Comparison of ENCODE assay signal across 13 mouse cellular contexts in the genomic region with DNA sequence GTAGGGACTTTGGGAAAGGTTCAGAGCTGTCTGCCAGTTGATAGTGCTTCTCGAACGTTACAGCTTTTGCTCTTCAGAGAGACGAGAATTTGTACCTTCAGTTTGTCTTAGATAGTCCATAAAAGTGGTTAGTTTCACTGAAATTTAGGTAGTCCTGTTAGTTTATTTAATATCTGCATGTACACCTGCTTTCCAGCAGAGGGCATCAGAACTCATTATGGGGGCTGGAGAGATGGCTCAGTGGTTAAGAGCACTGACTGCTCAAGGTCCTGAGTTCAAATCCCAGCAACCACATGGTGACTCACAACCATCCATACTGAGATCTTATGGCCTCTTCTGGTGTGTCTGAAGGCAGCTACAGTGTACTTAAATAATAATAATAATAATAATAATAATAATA. TPM values are rescaled to one million over a fixed set of nuclear protein-coding genes. Genes with fewer than 3 reads are reported as not detected.
DNase-seq lines count a peak whose midpoint lies in the region; ATAC-seq and TF ChIP-seq lines count a peak whose summit lies in the region.
"Had no signal": no experiment of that assay in that cellular context is flagged by ENCODE, and none has a peak within 500 bp of the region (broad histone marks: within the 10 kb centered on the region; RNA-seq: fewer than 3 reads in every experiment).

No protein-coding gene starts in this region.

- peak; percentile 24 for DNase-seq in midbrain, embryonic 14.5 days
- DNase-seq in ES-CJ7 (ENCODE audit: low read depth, low spot score): peak; percentile 63
- DNase-seq in splenic B cell, adult 2 months (ENCODE audit: low read depth, low spot score): peak; percentile 42
- no peak for DNase-seq in left cerebral cortex, adult 8-10 months (ENCODE audit: low spot score in 2 of 2)
- DNase-seq: adrenal gland, adult 8-10 months; heart, postnatal 14 days; kidney, adult 18-20 months; thymus, postnatal 36 days had no signal

- no peaks in the 10 kb centered on the region for H3K27me3 ChIP-seq in intestine, postnatal 0 days (replicated peaks; ENCODE audit: control insufficient read depth, insufficient read depth, low read length)
- no peaks in the 10 kb centered on the region for H3K27me3 ChIP-seq in intestine, embryonic 15.5 days (replicated peaks)
- no peaks in the 10 kb centered on the region for H3K27me3 ChIP-seq in midbrain, embryonic 14.5 days (ENCODE audit: control insufficient read depth, insufficient read depth, low read length)
- H3K27me3 ChIP-seq in midbrain, embryonic 15.5 days (replicated peaks): no peaks in the 10 kb centered on the region
- H3K27me3 ChIP-seq in splenic B cell, adult 2 months (ENCODE audit: control insufficient read depth, insufficient read depth, low read length, poor library complexity, severe bottlenecking): no peaks in the 10 kb centered on the region
- H3K27me3 ChIP-seq: forebrain, embryonic 15.5 days had no signal

- no peak overlapping the region for H3K4me2 ChIP-seq in intestine, postnatal 0 days (replicated peaks; ENCODE audit: low read depth)
- no peak overlapping the region for H3K4me2 ChIP-seq in intestine, embryonic 15.5 days (replicated peaks)
- no peak overlapping the region for H3K4me2 ChIP-seq in midbrain, embryonic 14.5 days (ENCODE audit: low read length)
- no peak overlapping the region for H3K4me2 ChIP-seq in midbrain, embryonic 15.5 days
- H3K4me2 ChIP-seq: forebrain, embryonic 15.5 days had no signal

- H3K27ac ChIP-seq in intestine, postnatal 0 days (ENCODE audit: low read depth, low read length): no peak overlapping the region
- no peak overlapping the region for H3K27ac ChIP-seq in intestine, embryonic 15.5 days
- H3K27ac ChIP-seq in midbrain, embryonic 14.5 days (replicated peaks; ENCODE audit: low read depth, low read length): no peak overlapping the region
- no peak overlapping the region for H3K27ac ChIP-seq in midbrain, embryonic 15.5 days
- H3K27ac ChIP-seq: forebrain, embryonic 15.5 days had no signal

- H3K9me3 ChIP-seq in intestine, postnatal 0 days (ENCODE audit: control insufficient read depth): no peaks in the 10 kb centered on the region
- H3K9me3 ChIP-seq in intestine, embryonic 15.5 days: no peaks in the 10 kb centered on the region
- no peaks in the 10 kb centered on the region for H3K9me3 ChIP-seq in midbrain, embryonic 14.5 days (ENCODE audit: control insufficient read depth, low read length)
- no peaks in the 10 kb centered on the region for H3K9me3 ChIP-seq in midbrain, embryonic 15.5 days
- H3K9me3 ChIP-seq: forebrain, embryonic 15.5 days; G1E had no signal

- peaks cover 20% of the 10 kb centered on the region; the same call in 1 of the 2 replicates for H3K36me3 ChIP-seq in intestine, postnatal 0 days (ENCODE audit: control insufficient read depth, insufficient read depth)
- peaks cover 23% of the 10 kb centered on the region for H3K36me3 ChIP-seq in intestine, embryonic 15.5 days
- H3K36me3 ChIP-seq in midbrain, embryonic 14.5 days (ENCODE audit: control insufficient read depth, insufficient read depth, low read length): peaks cover 70% of the 10 kb centered on the region
- peaks cover 37% of the 10 kb centered on the region; the same call in 1 of the 2 replicates for H3K36me3 ChIP-seq in midbrain, embryonic 15.5 days (replicated peaks)
- peaks cover 3% of the 10 kb centered on the region for H3K36me3 ChIP-seq in splenic B cell, adult 2 months (ENCODE audit: control insufficient read depth, insufficient read depth, low read length, poor library complexity, severe bottlenecking)

- peak; percentile 57 for TF ChIP-seq CTCF in intestine, postnatal 0 days (IDR thresholded peaks at IDR 0.05; ENCODE audit: low read depth)

- H3K4me1 ChIP-seq in intestine, postnatal 0 days (replicated peaks; ENCODE audit: control insufficient read depth, insufficient read depth, low read length): no peaks in the 10 kb centered on the region
- H3K4me1 ChIP-seq in intestine, embryonic 15.5 days (replicated peaks): 0 out of 2 replicates have a peak, but pooled peaks cover 5% of the 10 kb centered on the region
- no peaks in the 10 kb centered on the region for H3K4me1 ChIP-seq in midbrain, embryonic 14.5 days (ENCODE audit: control insufficient read depth, insufficient read depth, low read length)
- H3K4me1 ChIP-seq in midbrain, embryonic 15.5 days: no peaks in the 10 kb centered on the region

- no peak overlapping the region for H3K9ac ChIP-seq in intestine, postnatal 0 days (ENCODE audit: low read depth, low read length)
- no peak overlapping the region for H3K9ac ChIP-seq in intestine, embryonic 15.5 days
- no peak overlapping the region for H3K9ac ChIP-seq in midbrain, embryonic 14.5 days (replicated peaks; ENCODE audit: low read length)
- H3K9ac ChIP-seq in midbrain, embryonic 15.5 days: no peak overlapping the region
- H3K9ac ChIP-seq: forebrain, embryonic 15.5 days had no signal

- WGBS in intestine, postnatal 0 days: 75% methylated on average over 3 of the region's 3 CpGs
- WGBS in intestine, embryonic 15.5 days: 85% methylated on average over 3 of the region's 3 CpGs
- 94% methylated on average over 3 of the region's 3 CpGs for WGBS in midbrain, embryonic 14.5 days
- WGBS in midbrain, embryonic 15.5 days: 89% methylated on average over 3 of the region's 3 CpGs

- H3K4me3 ChIP-seq in intestine, postnatal 0 days (ENCODE audit: low read depth, low read length): no peak overlapping the region
- no peak overlapping the region for H3K4me3 ChIP-seq in intestine, embryonic 15.5 days (replicated peaks)
- H3K4me3 ChIP-seq in midbrain, embryonic 14.5 days (replicated peaks; ENCODE audit: low read depth, low read length): no peak overlapping the region
- H3K4me3 ChIP-seq in midbrain, embryonic 15.5 days: no peak overlapping the region
- H3K4me3 ChIP-seq: forebrain, embryonic 15.5 days had no signal

- ATAC-seq in intestine, postnatal 0 days: no peak
- ATAC-seq in intestine, embryonic 15.5 days: no peak
- no peak for ATAC-seq in midbrain, embryonic 14.5 days (ENCODE audit: low FRiP score, low TSS enrichment)
- ATAC-seq in midbrain, embryonic 15.5 days (replicated peaks): no peak
- ATAC-seq: forebrain, embryonic 15.5 days had no signal

RNA-seq across cellular contexts. Expression of a gene that starts 7.2 kb away (rescaled TPM):
- polyA plus RNA-seq in intestine, postnatal 0 days (2015; fragmentation: Nextera tagmentation; extraction: Ambion mirVana): 9.0 and 9.2 TPM in 2 replicates
- polyA plus RNA-seq in intestine, embryonic 15.5 days (2015; fragmentation: Nextera tagmentation; extraction: Ambion mirVana): 42.9 and 45.2 TPM in 2 replicates
- 25.0 and 35.8 TPM in 2 replicates for polyA plus RNA-seq in midbrain, embryonic 14.5 days (2014; fragmentation: Nextera tagmentation; extraction: Ambion mirVana)
- polyA plus RNA-seq in midbrain, embryonic 15.5 days (2015; fragmentation: Nextera tagmentation; extraction: Ambion mirVana): 29.4 and 29.9 TPM in 2 replicates
- total RNA-seq in left cerebral cortex, adult 8-10 months (2022): 10 to 100 TPM; 14.5 to 16.0 (median 15.2) TPM

Comparison
In these comparisons a context has a peak if more than half of its experiments do, and no peak if none do; other contexts are left out.
1. DNase-seq: peak in midbrain, embryonic 14.5 days (single experiment), ES-CJ7 (single experiment) and splenic B cell, adult 2 months (single experiment); none in left cerebral cortex, adult 8-10 months (0 of 2).